Mouse (Mus musculus) kidney, embryonic 14.5 days (tissue): ENCODE data around the gene Parg. TPM values are rescaled to one million over a fixed set of nuclear protein-coding genes. Genes with fewer than 3 reads are reported as not detected.

Experiments used
- ATAC-seq: fragments of 200-750 bp; cut with Nextera tagmentation; 2 replicates; pipeline ENCODE4 v1.8.0; 2017; ENCODE audit warnings: moderate number of reproducible peaks, mild to moderate bottlenecking, moderate TSS enrichment, moderate library complexity; ENCODE audit not compliant: low FRiP score, low TSS enrichment
- H3K27ac ChIP-seq: fragments of 300-500 bp; sonication (generic); 2 replicates; pipeline ENCODE4 v1.5.1; 2014; ENCODE audit warnings: low read depth, mild to moderate bottlenecking, low read length, moderate library complexity, mixed read lengths
- H3K27me3 ChIP-seq: fragments of 300-500 bp; sonication (generic); 2 replicates; pipeline ENCODE4 v1.6.1; 2014; ENCODE audit warnings: mild to moderate bottlenecking, low read length; ENCODE audit not compliant: control insufficient read depth, insufficient read depth
- H3K36me3 ChIP-seq: fragments of 300-500 bp; sonication (generic); 2 replicates; pipeline ENCODE4 v1.6.1; 2014; ENCODE audit warnings: low read length, mixed read lengths; ENCODE audit not compliant: control insufficient read depth, insufficient read depth
- H3K4me1 ChIP-seq: fragments of 300-500 bp; sonication (generic); 2 replicates; pipeline ENCODE4 v1.6.1; 2014; ENCODE audit warnings: low read length, mixed read lengths; ENCODE audit not compliant: control insufficient read depth, insufficient read depth
- H3K4me2 ChIP-seq: fragments of 300-500 bp; sonication (generic); replicated peaks from 2 replicates; pipeline ENCODE4 v1.6.1; 2014; ENCODE audit warnings: low read depth, mild to moderate bottlenecking, low read length
- H3K4me3 ChIP-seq: fragments of 300-500 bp; sonication (generic); 2 replicates; pipeline ENCODE4 v1.5.1; 2014; ENCODE audit warnings: mild to moderate bottlenecking, low read length
- H3K9ac ChIP-seq: fragments of 300-500 bp; sonication (generic); 2 replicates; pipeline ENCODE4 v1.6.1; 2014; ENCODE audit warnings: low read depth, mild to moderate bottlenecking, low read length, moderate library complexity
- H3K9me3 ChIP-seq: fragments of 300-500 bp; sonication (generic); 2 replicates; pipeline ENCODE4 v1.6.1; 2016; ENCODE audit warnings: low read length; ENCODE audit not compliant: control insufficient read depth
- WGBS: fragments of 180-500 bp; shearing (Covaris S2); extraction: QIAGEN DNeasy Blood & Tissue Kit; methylation state at CpG from one replicate; pipeline ENCODE4 v1.1.7; 2014; 5-methylcytosine and 5-hydroxymethylcytosine counted together
- polyA plus RNA-seq: library from polyadenylated mRNA; unstranded; fragments of >200 nt; fragmentation: Nextera tagmentation; extraction: Ambion mirVana; gene quantifications from 2 replicates; pipeline ENCODE4 v1.2.1, GENCODE M21; 2014

Gene Parg
- polyA plus RNA-seq, 1 experiment from 2014 or later, result 57.5 TPM

- no peak for ATAC-seq
- Histone ChIP-seq H3K4me3 (no peak overlapping the region), H3K27ac (no peak overlapping the region), H3K4me2 (no peak overlapping the region), H3K27me3 (no peaks in the 10 kb centered on the region), H3K9ac (no peak overlapping the region), H3K4me1 (no peaks in the 10 kb centered on the region), H3K36me3 (no peaks in the 10 kb centered on the region), H3K9me3 (no peaks in the 10 kb centered on the region)
- 88% methylated on average over 5 of the region's 5 CpGs for WGBS
Measured at GRCm38 (mm10) chr14:32323221-32323620, 121.5 kb downstream of the Parg start.

DNA sequence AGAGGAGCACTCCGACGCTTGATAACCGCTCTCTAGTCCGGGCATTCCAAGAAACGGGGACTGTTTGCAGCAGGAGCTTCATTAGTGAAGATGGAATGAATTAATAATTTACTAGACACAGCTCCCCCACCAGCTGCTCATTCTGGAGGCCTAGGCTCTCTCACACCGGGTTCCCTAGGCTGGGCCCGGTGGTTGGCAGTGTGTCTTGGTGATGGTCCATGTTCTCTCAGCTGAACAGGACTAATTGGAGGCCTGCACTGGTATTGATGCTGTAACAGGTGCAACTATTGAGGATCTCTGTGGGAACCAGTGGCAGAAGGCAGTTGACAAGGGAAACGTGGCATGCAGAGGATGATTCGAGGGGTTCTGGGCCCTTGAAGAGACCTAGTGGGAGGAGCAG, 125.6 kb downstream of the Parg start:
- no peak overlapping the region for H3K4me3 ChIP-seq
- H3K27ac ChIP-seq, result no peak overlapping the region
- H3K9me3 ChIP-seq, result no peaks in the 10 kb centered on the region
- no peaks in the 10 kb centered on the region for H3K4me1 ChIP-seq
- no peaks in the 10 kb centered on the region for H3K36me3 ChIP-seq
- ATAC-seq, result no peak
- no peak overlapping the region for H3K4me2 ChIP-seq
- H3K9ac ChIP-seq, result no peak overlapping the region
- H3K27me3 ChIP-seq, result no peaks in the 10 kb centered on the region
- 79% methylated on average over 9 of the region's 9 CpGs for WGBS

DNA sequence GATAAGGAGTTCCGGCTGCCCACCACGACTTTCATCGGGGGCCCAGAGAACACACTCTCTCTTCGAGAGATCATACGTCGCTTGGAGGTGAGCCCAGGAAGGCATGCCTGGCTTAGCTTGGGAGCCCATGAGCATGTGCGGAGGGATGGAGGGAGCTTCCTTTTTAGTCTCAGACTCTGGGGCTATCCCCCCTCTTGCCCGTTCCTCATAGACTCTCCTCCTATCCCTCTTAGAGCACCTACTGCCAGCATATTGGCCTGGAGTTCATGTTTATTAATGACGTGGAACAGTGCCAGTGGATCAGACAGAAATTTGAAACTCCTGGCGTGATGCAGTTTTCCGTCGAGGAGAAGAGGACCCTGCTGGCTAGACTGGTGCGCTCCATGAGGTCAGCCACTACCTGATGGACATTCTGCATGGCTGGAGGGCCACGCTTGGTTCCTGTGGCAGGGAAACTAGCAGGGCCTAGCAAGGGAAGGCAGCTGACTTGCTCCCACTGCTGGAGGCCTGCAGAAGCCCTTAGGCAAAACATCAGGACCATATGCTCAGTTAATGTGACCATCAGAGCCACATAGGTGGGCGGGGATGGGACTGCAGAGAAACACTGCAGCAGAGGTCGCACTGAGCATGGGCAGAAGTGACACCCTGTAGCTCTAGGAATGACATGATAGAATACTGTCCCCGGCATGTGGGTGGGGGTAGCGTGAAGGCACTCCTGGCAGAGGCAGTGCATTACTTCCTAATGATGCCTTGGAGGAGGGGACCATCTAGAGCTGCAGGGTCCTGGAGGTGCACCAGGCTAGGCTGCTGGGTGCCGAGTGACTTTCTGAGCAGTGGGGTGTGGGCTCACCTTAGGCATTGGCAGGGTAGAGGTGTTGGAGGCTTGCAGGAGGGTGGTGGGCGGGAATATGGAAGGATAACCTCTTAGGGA, 131.0 kb downstream of the Parg start:
- Histone ChIP-seq H3K4me1 (no peaks in the 10 kb centered on the region), H3K27me3 (no peaks in the 10 kb centered on the region), H3K36me3 (peaks cover 2% of the 10 kb centered on the region; the same call in 1 of the 2 replicates), H3K4me2 (no peak overlapping the region), H3K9me3 (no peaks in the 10 kb centered on the region), H3K27ac (no peak overlapping the region), H3K9ac (no peak overlapping the region), H3K4me3 (no peak overlapping the region)
- 72% methylated on average over 20 of the region's 20 CpGs for WGBS
- ATAC-seq, result no peak

DNA sequence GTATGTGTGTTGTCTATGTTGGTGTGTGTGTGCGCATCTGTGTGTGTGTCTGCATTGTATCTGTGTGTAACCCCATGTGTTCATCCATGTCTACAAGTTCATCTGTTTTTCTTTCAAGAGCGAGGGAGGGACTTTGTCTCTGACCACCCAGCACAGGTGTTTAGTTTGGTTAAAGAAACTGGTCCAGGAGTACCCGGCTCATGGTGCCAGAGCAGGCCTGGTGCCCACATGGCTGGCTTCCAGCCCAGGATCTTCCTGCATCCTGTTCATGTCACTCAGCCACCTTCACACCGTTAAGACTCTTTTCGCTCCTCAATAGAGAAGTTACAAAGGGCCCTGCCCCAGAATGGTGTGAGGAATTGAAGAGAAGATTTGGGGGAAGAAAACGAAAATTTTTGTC, 134.3 kb downstream of the Parg start:
- H3K4me1 ChIP-seq, result no peaks in the 10 kb centered on the region
- no peak for ATAC-seq
- peaks cover 6% of the 10 kb centered on the region; the same call in 1 of the 2 replicates for H3K36me3 ChIP-seq
- no peaks in the 10 kb centered on the region for H3K27me3 ChIP-seq
- no peak overlapping the region for H3K27ac ChIP-seq
- 87% methylated on average over 6 of the region's 6 CpGs for WGBS
- no peak overlapping the region for H3K9ac ChIP-seq
- no peaks in the 10 kb centered on the region for H3K9me3 ChIP-seq
- H3K4me3 ChIP-seq, result no peak overlapping the region
- H3K4me2 ChIP-seq, result no peak overlapping the region

DNA sequence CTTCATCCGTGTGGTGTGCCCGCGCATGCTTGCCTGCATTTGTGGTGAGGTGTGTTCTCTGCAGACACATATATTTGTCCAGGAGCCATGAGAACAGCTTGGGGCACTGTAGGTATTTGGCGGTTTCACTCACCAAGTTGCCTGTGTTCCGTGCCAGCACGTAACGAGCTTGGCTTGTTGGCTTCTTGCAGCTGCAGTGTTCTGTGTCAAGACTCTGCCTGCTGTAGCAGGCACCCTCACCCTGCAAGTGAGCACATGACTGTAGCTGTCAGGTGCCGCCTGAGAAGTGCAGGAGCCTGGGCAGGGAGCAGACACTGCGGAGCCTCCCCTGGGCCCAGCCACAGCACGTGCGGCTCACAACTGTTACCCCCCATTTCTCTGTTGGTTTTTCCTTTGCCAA, 134.8 kb downstream of the Parg start:
- no peaks in the 10 kb centered on the region for H3K9me3 ChIP-seq
- no peak overlapping the region for H3K4me2 ChIP-seq
- no peak overlapping the region for H3K9ac ChIP-seq
- H3K27me3 ChIP-seq, result no peaks in the 10 kb centered on the region
- WGBS, result 86% methylated on average over 11 of the region's 11 CpGs
- peaks cover 6% of the 10 kb centered on the region; the same call in 1 of the 2 replicates for H3K36me3 ChIP-seq
- no peak overlapping the region for H3K27ac ChIP-seq
- H3K4me1 ChIP-seq, result no peaks in the 10 kb centered on the region
- no peak for ATAC-seq
- H3K4me3 ChIP-seq, result no peak overlapping the region

DNA sequence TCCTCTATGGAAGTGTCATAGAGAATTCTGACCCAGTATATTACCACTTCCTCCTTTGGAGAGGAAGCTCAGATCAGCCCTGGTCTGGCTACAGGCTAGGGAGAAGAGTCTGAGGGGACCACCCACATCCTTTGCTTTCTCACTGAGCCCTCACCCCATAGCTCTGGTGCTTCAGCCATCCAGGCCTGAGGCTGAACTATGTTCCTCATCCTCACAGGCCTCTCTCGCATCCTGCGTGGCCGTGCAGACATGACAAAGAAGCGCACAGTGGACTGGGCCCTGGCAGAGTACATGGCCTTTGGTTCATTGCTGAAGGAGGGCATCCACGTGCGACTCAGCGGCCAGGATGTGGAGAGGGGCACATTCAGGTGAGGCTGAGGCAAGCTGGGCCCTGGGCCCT, 140.1 kb downstream of the Parg start:
- no peak overlapping the region for H3K9ac ChIP-seq
- 96% methylated on average over 7 of the region's 7 CpGs for WGBS
- H3K9me3 ChIP-seq, result no peaks in the 10 kb centered on the region
- no peak overlapping the region for H3K4me3 ChIP-seq
- H3K36me3 ChIP-seq, result peaks cover 8% of the 10 kb centered on the region; the same call in 1 of the 2 replicates
- no peak overlapping the region for H3K27ac ChIP-seq
- no peak overlapping the region for H3K4me2 ChIP-seq
- no peaks in the 10 kb centered on the region for H3K4me1 ChIP-seq
- no peaks in the 10 kb centered on the region for H3K27me3 ChIP-seq
- ATAC-seq, result no peak

DNA sequence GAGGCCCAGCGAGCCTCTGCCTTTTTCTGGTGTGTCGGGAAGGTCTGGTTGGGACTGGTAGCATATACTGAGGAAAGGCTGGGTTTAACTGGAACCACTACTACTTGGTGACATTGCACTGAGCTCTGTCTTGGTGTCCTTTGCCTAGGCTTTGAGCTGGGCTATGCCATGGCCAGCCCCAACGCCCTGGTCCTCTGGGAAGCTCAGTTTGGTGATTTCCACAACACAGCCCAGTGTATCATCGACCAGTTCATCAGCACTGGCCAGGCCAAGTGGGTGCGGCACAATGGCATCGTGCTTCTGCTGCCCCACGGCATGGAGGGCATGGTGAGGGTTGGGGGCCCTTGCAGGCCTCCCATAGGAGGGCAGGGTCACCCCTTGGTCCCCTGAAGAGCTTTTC, 142.4 kb downstream of the Parg start:
- Histone ChIP-seq H3K9ac (no peak overlapping the region), H3K36me3 (peaks cover 5% of the 10 kb centered on the region; the same call in 1 of the 2 replicates), H3K27me3 (no peaks in the 10 kb centered on the region), H3K4me3 (no peak overlapping the region), H3K27ac (no peak overlapping the region), H3K4me2 (no peak overlapping the region), H3K9me3 (no peaks in the 10 kb centered on the region), H3K4me1 (no peaks in the 10 kb centered on the region)
- WGBS, result 90% methylated on average over 7 of the region's 7 CpGs
- no peak for ATAC-seq

DNA sequence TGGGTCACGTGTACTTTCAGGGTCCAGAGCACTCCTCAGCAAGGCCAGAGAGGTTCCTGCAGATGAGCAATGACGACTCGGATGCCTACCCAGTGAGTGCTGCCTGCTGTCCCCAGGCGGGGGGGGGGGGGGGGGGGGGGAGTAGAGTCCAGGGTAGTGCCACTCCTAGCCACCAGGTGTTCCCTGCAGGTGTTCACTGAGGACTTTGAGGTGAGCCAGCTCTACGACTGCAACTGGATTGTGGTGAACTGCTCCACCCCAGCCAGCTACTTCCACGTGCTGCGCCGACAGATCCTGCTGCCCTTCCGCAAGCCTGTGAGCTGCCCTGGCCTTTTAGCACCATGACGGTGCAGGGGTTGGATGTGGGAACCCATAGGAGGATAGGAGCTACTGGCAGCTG, 142.9 kb downstream of the Parg start:
- H3K4me1 ChIP-seq, result no peaks in the 10 kb centered on the region
- no peak for ATAC-seq
- H3K36me3 ChIP-seq, result peaks cover 5% of the 10 kb centered on the region; the same call in 1 of the 2 replicates
- H3K9me3 ChIP-seq, result no peaks in the 10 kb centered on the region
- no peak overlapping the region for H3K4me2 ChIP-seq
- H3K4me3 ChIP-seq, result no peak overlapping the region
- H3K9ac ChIP-seq, result no peak overlapping the region
- H3K27me3 ChIP-seq, result no peaks in the 10 kb centered on the region
- no peak overlapping the region for H3K27ac ChIP-seq
- 93% methylated on average over 7 of the region's 10 CpGs for WGBS
